Mouse (Mus musculus): ENCODE measurements around the gene C1qtnf3.

DNA sequence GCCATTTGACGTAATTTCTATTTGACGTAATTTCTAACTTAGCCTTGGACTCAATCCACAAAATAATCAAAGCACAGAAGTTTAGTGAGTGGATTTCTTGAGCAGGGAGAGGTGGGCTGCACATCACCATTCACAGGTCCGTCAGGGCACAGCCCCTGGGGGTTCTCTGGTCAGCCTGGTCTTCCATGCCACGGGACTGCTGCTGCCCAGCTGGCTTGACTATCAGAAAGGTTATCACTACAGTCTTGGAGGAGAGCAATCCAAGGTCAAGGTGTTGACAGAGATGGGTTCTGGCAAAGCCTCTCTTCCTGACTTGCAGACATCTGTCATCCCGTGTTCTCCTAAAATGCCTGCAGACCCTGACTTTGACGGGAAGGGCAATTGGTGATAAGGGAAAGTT lies 52.5 kb downstream of the C1qtnf3 start:
- TF ChIP-seq CTCF (conservative IDR thresholded peaks at IDR 0.05; ENCODE audit: insufficient read depth, insufficient read length, low read depth, low read length): no peak
- no peak for TF ChIP-seq POLR2A (IDR thresholded peaks at IDR 0.05; ENCODE audit: low read depth, low read length)

Data from kidney, adult 2 months (tissue).